7 mouse cellular contexts compared by ENCODE assay signal in genomic region chr10:89532929-89533727, GRCm38 (mm10). TPM values are rescaled to one million over a fixed set of nuclear protein-coding genes. Genes with fewer than 3 reads are reported as not detected.
DNase-seq lines count a peak whose midpoint lies in the region; ATAC-seq and TF ChIP-seq lines count a peak whose summit lies in the region.

Gene Nr1h4, minus strand, starts transcription at chr10:89533585.

- peaks cover 0 to 4% of the 10 kb centered on the region in 2 experiments; a peak in 1 of 4 replicates for H3K4me1 ChIP-seq in MEL (ENCODE audit: control insufficient read depth in 1 of 2, insufficient read depth in 2 of 2, low read length in 2 of 2)

- no peak within 1 kb of the TSS for H3K27ac ChIP-seq in MEL (ENCODE audit: control insufficient read depth, low read depth, low read length)

- no peak for TF ChIP-seq EP300 in MEL (IDR thresholded peaks at IDR 0.05; ENCODE audit: low read depth in 1 of 2, low read length in 2 of 2)

- no peak for TF ChIP-seq RAD21 in MEL (IDR thresholded peaks at IDR 0.05; ENCODE audit: low read depth, low read length)

- peak within 1 kb of the TSS; percentile 30 to 33 for H3K4me3 ChIP-seq in MEL (ENCODE audit: control insufficient read depth in 1 of 2, insufficient read depth in 1 of 2, low read depth in 2 of 2, low read length in 2 of 2)

- intact Hi-C loops in left cerebral cortex, postnatal 25 days (cut with DNase I), result no loop called here

- ATAC-seq in CD4-positive, CD25-positive, alpha-beta regulatory T cell, adult 4 months, result no peak

- H3K9ac ChIP-seq in MEL (ENCODE audit: control insufficient read depth, low read depth, low read length, poor library complexity, severe bottlenecking), result no peak within 1 kb of the TSS

- DNase-seq in MEL (ENCODE audit: low read depth, low spot score), result peak; percentile 41
- DNase-seq in adrenal gland, adult (ENCODE audit: inconsistent age in 2 of 2, low spot score in 1 of 2), result peak; percentile 90 to 96
- peak; percentile 47 to 65 for DNase-seq in heart, adult 9 months (ENCODE audit: low spot score in 2 of 2)
- peak; percentile 87 to 91 for DNase-seq in kidney, postnatal 25 days
- peak; percentile 59 for DNase-seq in testis, postnatal 10 days (ENCODE audit: low spot score)
- DNase-seq in left cerebral cortex, postnatal 25 days (ENCODE audit: low spot score in 2 of 2), result no peak

- no peak for TF ChIP-seq CTCF in MEL (IDR thresholded peaks at IDR 0.05 in 2 of 3, conservative IDR thresholded peaks at IDR 0.05 in 1 of 3; ENCODE audit: control insufficient read depth in 1 of 3, insufficient read depth in 1 of 3, low read depth in 2 of 3, low read length in 3 of 3, poor library complexity in 1 of 3, severe bottlenecking in 1 of 3)

- H3K79me2 ChIP-seq in MEL (ENCODE audit: control insufficient read depth, insufficient read depth, low read length, poor library complexity), result no peaks in the 10 kb centered on the region

- TF ChIP-seq POLR2A in MEL (IDR thresholded peaks at IDR 0.05; ENCODE audit: control insufficient read depth in 1 of 2, insufficient read depth in 1 of 2, low read depth in 1 of 2, low read length in 2 of 2, poor library complexity in 1 of 2), result no peak

- H3K36me3 ChIP-seq in MEL (ENCODE audit: control insufficient read depth in 1 of 2, insufficient read depth in 2 of 2, low read length in 2 of 2), result no peaks in the 10 kb centered on the region

- H3K27me3 ChIP-seq in MEL (ENCODE audit: control insufficient read depth in 1 of 2, insufficient read depth in 2 of 2, low read length in 2 of 2), result no peaks in the 10 kb centered on the region

- H3K9me3 ChIP-seq in MEL (replicated peaks; ENCODE audit: insufficient read depth, low read length), result no peaks in the 10 kb centered on the region

TF ChIP-seq in MEL, 35 proteins besides CTCF, POLR2A, EP300 and RAD21:
- TF ChIP-seq TAL1 (IDR thresholded peaks at IDR 0.05; ENCODE audit: low read length) (no peak), USF2 (IDR thresholded peaks at IDR 0.05; ENCODE audit: borderline replicate concordance in 1 of 2, insufficient read depth in 1 of 2, low read depth in 1 of 2, low read length in 2 of 2) (no peak), USF1 (IDR thresholded peaks at IDR 0.05; ENCODE audit: low read depth, low read length) (peak; percentile 60; the same call in 1 of the 2 replicates)

RNA-seq across cellular contexts. Expression of gene Nr1h4, which starts in this region (rescaled TPM):
- total RNA-seq in MEL (2012; rRNA removed), result not detected in 2 replicates
- not detected for polyA plus RNA-seq in MEL (2012; ENCODE audit: insufficient read depth in 1 of 2, insufficient read length in 2 of 2, low read depth in 1 of 2, low replicate concordance in 2 of 2, missing spikeins in 1 of 2)
- total RNA-seq in left cerebral cortex, postnatal 25 days (2021), result under 1 TPM in 1 of 2 experiments, not detected in 1; 0.16 TPM
- polyA plus RNA-seq in CD4-positive, CD25-positive, alpha-beta regulatory T cell, adult 4 months (2017; shearing (Covaris generic)), result not detected

Comparison
In these comparisons a context has a peak if more than half of its experiments do, and no peak if none do; other contexts are left out.
1. Peak in DNase-seq and H3K4me3 ChIP-seq in MEL; RNA of the gene not detected or under 1 TPM.
2. DNase-seq: peak in adrenal gland, adult (2 of 2), heart, adult 9 months (2 of 2), kidney, postnatal 25 days (2 of 2) and testis, postnatal 10 days (single experiment); none in left cerebral cortex, postnatal 25 days (0 of 2).